Mouse (Mus musculus) bone marrow macrophage, adult 2 months (primary cell): Measurements from ENCODE around the gene Zfp383. TPM values are rescaled to one million over a fixed set of nuclear protein-coding genes. Genes with fewer than 3 reads are reported as not detected.

Experiments
- H3K27ac ChIP-seq: 2 replicates; pipeline ENCODE4 v1.5.1; 2012; ENCODE audit warnings: low read depth, low read length; ENCODE audit not compliant: insufficient read depth
- H3K4me1 ChIP-seq: 2 replicates; pipeline ENCODE4 v1.6.1; 2012; ENCODE audit warnings: low read length; ENCODE audit not compliant: control insufficient read depth, insufficient read depth
- H3K4me3 ChIP-seq: 2 replicates; pipeline ENCODE4 v1.5.1; 2012; ENCODE audit warnings: mild to moderate bottlenecking, low read length, moderate library complexity; ENCODE audit not compliant: insufficient read depth
- CTCF ChIP-seq: IDR thresholded peaks from 2 replicates; pipeline ENCODE4 v1.5.1; 2012; ENCODE audit warnings: low read depth, mild to moderate bottlenecking, low read length, moderate library complexity
- POLR2A ChIP-seq: IDR thresholded peaks from 2 replicates; pipeline ENCODE4 v1.6.1; 2012; ENCODE audit warnings: mild to moderate bottlenecking, low read depth, low read length, borderline replicate concordance
- polyA plus RNA-seq: library from polyadenylated mRNA; stranded (reverse); fragments of >200 nt; gene quantifications from 2 replicates; pipeline ENCODE4 v1.2.4, GENCODE M21; 2012; ENCODE audit not compliant: missing spikeins, insufficient read depth, insufficient read length

Zfp383 gene
- polyA plus RNA-seq, 1 experiment = 3.1 TPM

DNA sequence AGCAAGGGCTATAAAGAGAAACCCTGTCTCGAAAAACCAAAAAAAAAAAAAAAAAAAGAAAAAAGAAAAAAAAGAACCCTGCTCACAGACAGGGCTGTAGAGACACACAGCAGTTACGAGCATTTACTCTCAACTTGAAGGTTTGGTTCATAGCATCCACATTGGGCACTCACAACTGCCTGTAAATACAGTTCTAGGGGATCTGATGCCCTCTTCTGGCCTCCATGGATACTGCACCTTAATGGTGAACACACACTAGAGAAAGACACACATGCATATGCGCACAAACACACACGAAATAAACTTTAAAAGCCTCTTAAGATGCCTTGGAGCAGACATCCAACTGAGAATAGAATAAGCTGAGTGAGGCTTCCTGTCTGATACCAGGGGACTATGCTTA lies 9.7 kb upstream of the Zfp383 start:
- H3K4me1 ChIP-seq = no peaks in the 10 kb centered on the region
- no peak for TF ChIP-seq CTCF
- TF ChIP-seq POLR2A = no peak
- H3K4me3 ChIP-seq = no peak overlapping the region
- H3K27ac ChIP-seq = no peak overlapping the region

DNA sequence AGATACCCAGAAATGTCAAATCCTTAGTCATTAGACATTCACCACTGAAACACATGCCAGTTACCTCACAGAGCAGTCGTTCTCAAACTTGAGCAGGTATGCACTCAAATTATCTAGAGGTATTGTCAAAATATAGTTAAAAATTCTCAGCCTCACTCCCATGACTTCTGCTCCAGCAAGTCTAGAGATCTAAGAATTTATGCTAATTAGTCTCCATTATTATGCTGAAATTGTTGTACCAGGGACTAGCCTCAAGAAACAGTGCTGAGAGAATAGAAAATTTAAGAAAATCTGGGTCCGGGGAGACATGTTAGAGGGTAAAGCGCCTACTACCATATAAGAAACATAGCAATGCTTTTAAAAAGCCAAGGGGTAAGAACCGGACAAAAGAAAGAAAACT lies 3.9 kb upstream of the Zfp383 start:
- TF ChIP-seq POLR2A = no peak
- TF ChIP-seq CTCF = no peak
- H3K27ac ChIP-seq = no peak overlapping the region
- H3K4me3 ChIP-seq = no peak overlapping the region
- peaks cover 3% of the 10 kb centered on the region for H3K4me1 ChIP-seq

DNA sequence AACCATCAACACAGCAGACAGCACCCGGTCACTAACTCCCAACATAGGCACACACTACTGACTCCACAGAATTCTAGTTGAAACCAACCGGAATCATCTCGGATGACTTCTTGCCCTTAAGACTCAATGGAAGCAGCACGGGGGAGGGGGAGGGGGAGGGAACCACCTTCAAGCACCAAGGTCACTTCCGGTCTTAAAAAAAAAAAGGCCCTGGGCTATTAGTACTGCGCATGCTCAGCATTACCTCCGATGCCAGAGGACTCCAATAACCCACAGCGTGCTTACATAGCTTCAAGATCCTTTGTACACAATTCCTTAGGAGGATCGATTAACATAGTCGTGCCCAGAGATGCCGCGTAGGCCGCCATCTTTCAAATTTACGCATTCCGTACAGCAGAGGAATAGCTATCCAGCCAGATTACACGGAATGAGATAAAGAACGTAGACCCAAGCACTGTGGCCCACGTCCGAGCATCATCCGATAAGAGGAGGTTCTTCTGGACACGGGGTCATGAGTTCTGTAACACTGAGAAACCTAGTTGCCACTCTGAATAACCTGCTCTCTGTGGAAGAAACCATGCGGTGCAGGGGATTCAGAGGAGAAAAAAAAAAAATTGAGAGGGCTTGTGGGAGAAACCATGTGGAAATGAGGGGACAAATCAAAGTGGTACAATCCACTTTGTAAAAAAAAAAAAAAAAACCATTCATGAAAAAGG lies 1.9 kb upstream of the Zfp383 start, which contains the start of gene Zfp27:
Gene Zfp27, minus strand, starts transcription at position 607 of the 716 bp plus-strand sequence.
- H3K4me3 ChIP-seq = peak within 1 kb of the TSS; percentile 87
- TF ChIP-seq CTCF (no peak), POLR2A (no peak)
- peaks cover 7% of the 10 kb centered on the region for H3K4me1 ChIP-seq
- peak within 1 kb of the TSS; percentile 83 for H3K27ac ChIP-seq

DNA sequence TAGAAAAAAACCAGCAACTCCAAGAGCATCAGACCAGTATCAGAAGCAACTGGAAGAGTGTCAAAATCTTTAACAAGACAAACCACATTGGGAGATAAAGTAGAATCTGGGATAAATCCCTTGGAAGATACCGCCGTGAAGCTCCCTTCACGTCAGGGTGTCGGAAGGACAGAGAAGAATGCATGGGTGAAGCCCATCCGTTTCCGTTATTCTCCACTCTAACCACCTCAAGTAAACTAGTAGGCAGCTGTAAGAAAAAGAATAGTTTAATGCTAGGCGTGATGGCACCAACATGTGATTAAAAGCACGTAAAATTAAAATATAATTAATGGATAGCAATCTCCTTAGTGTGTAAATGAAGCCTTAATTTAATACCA lies 1.4 kb upstream of the Zfp383 start:
- H3K27ac ChIP-seq = peak overlapping the region; percentile 83; the same call in 1 of the 2 replicates
- H3K4me3 ChIP-seq = peak overlapping the region; percentile 87
- TF ChIP-seq POLR2A = no peak
- no peak for TF ChIP-seq CTCF
- peaks cover 7% of the 10 kb centered on the region for H3K4me1 ChIP-seq

DNA sequence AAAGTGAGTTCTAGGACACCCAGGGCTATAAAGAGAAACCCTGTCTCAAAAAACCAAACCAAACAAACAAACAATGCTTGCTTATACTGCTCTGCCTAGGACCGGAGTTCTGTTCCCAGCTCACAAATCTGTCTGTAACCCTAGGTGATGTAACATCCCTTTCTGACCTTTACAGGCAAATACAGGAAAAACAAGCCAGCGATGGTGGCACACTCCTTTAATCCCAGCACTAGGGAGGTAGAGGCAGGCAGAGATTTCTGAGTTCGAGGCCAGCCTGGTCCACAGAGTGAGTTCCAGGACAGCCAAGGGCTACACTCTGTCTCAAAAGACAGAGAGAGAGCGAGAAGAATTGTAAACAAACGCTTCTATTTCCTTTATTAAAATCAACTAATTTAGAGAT lies 817 bp upstream of the Zfp383 start:
- Histone ChIP-seq H3K4me1 (peaks cover 7% of the 10 kb centered on the region), H3K4me3 (no peak overlapping the region), H3K27ac (no peak overlapping the region)
- TF ChIP-seq POLR2A = no peak
- TF ChIP-seq CTCF = no peak

DNA sequence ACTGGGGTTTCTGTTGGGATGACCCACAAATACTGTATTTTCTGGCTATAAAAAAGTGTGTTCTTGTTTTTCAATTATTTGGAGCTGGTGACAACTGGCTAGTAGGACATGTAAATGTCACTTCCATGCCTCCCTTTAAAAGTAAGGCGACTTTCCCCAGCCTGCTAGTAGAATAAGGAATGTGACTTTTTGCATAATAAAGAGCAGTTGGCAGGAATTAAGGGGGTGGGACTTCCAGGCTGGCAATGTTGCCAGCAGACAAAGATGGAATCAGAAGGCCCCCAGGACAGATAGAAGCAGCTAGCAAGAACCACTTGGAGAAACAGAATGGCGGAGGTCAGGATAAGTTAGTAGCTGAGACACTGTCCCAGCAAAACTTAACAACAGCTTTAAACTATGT lies 2.2 kb downstream of the Zfp383 start:
- no peak overlapping the region for H3K27ac ChIP-seq
- TF ChIP-seq CTCF (no peak), POLR2A (no peak)
- no peak overlapping the region for H3K4me3 ChIP-seq
- peaks cover 7% of the 10 kb centered on the region for H3K4me1 ChIP-seq

DNA sequence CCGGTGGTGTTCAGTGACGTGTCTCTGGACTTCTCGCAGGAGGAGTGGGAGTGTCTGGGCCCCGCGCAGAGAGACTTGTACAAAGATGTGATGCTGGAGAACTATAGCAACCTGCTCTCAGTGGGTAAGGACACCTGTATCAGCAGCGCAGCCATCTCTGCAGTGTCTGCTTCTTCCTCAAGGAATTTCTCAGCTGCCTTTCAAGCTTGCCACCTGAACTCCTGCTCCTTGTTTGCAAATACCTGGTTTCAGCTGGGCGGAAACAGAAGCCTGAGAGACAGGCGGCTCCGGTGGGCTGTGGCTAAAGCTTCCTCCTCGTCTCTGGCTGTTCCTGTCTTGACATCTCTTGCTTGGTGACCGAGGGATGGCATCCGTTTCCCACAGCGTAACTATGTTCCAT lies 4.1 kb downstream of the Zfp383 start:
- H3K4me3 ChIP-seq = no peak overlapping the region
- TF ChIP-seq POLR2A (no peak), CTCF (no peak)

DNA sequence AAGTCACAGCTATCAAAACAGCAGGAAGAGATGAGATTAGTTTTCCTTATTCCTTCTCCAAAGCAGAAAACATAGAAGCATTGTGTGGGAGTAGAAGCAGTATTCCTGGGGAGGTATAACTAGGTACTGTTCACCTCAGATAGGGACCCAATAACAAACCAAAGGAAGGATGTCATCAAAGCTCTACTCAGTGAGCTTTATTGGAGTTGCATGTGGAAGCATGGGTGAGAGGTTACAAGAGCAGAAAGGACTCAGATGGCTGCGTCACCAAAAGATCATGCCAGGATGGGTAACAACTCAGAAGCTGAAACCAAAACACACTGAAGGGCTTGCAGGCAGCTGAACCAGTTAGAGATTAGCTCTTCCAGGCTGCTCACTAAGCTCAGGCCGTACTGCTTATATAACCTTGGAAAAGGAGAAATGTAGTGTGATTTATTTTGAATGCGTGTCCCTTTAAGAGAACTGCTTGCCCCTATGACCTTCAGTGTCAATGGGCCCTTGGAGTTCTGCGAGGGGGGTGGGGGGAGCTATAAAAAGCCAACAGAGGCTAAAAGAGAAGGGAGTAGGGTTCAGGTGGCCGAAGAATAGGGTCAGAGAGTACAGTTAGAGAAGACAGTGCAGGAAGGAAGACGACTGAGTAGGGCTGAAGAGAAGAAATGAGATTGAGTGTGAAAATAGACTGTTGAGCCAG lies 9.5 kb downstream of the Zfp383 start:
- no peak for TF ChIP-seq CTCF
- TF ChIP-seq POLR2A = no peak
- Histone ChIP-seq H3K4me3 (no peak overlapping the region), H3K4me1 (no peaks in the 10 kb centered on the region), H3K27ac (no peak overlapping the region)

More for the DNA sequence above, 4.1 kb downstream of the Zfp383 start:
- H3K27ac ChIP-seq = no peak overlapping the region
- H3K4me1 ChIP-seq = peaks cover 4% of the 10 kb centered on the region; the same call in 1 of the 2 replicates

DNA sequence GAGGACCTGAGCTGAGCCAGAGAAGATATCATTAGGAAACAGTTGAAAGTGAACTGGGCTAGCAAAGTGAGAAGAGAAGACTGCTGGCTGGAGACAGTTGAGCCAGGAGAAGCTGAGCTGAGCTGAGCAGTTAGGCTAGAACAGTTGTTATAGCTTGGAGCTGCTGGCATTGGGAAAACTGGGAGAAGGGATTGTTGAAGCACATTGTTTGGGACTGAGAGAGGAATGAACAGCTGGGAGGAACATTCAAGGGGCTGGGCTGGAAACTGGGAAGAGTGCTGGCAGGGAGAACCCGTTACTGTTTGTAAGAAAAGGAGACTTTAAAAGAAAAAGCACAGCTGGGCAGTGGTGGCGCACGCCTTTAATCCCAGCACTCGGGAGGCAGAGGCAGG lies 10.0 kb downstream of the Zfp383 start:
- H3K4me1 ChIP-seq = no peaks in the 10 kb centered on the region
- no peak overlapping the region for H3K4me3 ChIP-seq
- H3K27ac ChIP-seq = no peak overlapping the region
- no peak for TF ChIP-seq CTCF
- TF ChIP-seq POLR2A = no peak

DNA sequence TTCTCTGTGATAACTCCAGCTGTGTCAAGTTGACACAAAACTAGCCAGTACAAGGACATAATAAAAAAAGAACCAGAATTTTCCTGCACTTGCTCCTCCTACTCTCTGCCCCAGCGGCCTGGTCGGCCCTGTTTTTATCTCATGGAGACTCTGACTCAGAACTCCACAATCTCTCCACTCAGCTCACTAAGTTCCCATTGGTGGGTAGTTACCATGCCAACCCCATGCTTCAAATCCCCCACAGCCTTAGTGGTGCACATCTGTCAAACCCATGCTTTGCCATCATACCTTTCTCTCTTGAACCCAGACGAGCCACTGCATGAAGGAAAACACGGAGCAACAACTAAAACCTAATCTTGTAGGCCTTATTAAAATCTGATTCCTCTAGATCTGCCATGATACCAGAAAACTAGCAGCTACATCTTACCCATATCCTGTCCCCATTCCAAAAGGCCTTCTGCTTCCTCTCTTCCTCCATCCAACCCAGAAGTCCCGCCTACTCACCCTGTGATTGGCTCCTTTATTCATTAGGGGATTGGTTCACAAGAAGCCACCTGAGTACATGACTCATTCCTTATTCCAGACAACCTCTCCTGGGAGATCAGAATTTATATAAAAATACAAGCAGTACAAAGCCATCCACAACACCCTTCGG lies 13.5 kb downstream of the Zfp383 start:
- Histone ChIP-seq H3K27ac (no peak overlapping the region), H3K4me3 (no peak overlapping the region), H3K4me1 (no peaks in the 10 kb centered on the region)
- no peak for TF ChIP-seq POLR2A
